Mouse (Mus musculus): Measurements from ENCODE around the gene G2e3.

DNA sequence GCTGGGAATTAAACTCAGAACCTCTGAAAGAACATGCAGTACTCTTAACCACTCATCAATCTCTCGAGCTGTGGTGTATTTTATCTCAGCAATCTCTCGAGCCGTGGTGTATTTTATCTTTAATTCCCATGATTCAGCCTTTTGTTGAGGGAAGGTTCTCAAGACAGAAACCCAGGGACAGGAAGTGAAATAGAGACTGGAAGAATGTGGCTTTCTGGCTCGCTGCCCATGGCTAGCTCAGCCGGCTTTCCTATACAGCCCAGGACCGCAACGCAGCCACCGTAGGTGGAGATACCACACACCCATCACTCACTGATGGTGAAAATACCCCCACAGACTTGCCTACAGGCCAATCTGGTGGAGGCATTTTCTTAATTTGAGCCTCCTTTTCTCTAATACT, 7.4 kb downstream of the G2e3 start:
- TF ChIP-seq CTCF (IDR thresholded peaks at IDR 0.05; ENCODE audit: insufficient read depth, low read length) (no peak), POLR2A (IDR thresholded peaks at IDR 0.05; ENCODE audit: borderline replicate concordance, extremely low read depth, low read depth, low read length) (no peak)
